Mouse (Mus musculus): ENCODE measurements around the gene Tmprss6. TPM values are rescaled to one million over a fixed set of nuclear protein-coding genes. Genes with fewer than 3 reads are reported as not detected.

Tmprss6 gene
- total RNA-seq, 2 experiments from 2014 or later = not detected

GRCm38 (mm10) chr15:78420395-78420794 is 48.0 kb downstream of the Tmprss6 start:
- Histone ChIP-seq H3K27ac (no peak overlapping the region), H3K4me3 (no peak overlapping the region)
- no peak for DNase-seq
- intact Hi-C loops (cut with DNase I) = loop anchor here (5.0 kb wide), 2 partner anchors 163 to 238 kb away; no protein-coding TSS in a partner anchor
- TF ChIP-seq CTCF (IDR thresholded peaks at IDR 0.05) = no peak

GRCm38 (mm10) chr15:78416937-78417336 is 51.5 kb downstream of the Tmprss6 start:
- intact Hi-C loops (cut with DNase I) = no loop called here
- peak; percentile 42 for DNase-seq
- TF ChIP-seq CTCF (IDR thresholded peaks at IDR 0.05) = no peak
- Histone ChIP-seq H3K4me3 (no peak overlapping the region), H3K27ac (no peak overlapping the region)

- TF ChIP-seq CTCF (IDR thresholded peaks at IDR 0.05) = no peak
- intact Hi-C loops (cut with DNase I) = no loop called here
- H3K4me3 ChIP-seq = no peak overlapping the region
- no peak overlapping the region for H3K27ac ChIP-seq
- DNase-seq = no peak
These were observed 54.3 kb downstream of the Tmprss6 start for GRCm38 (mm10) chr15:78414157-78414556.

- TF ChIP-seq CTCF (IDR thresholded peaks at IDR 0.05) = no peak
- intact Hi-C loops (cut with DNase I) = no loop called here
- peak overlapping the region; percentile 86 for H3K27ac ChIP-seq
- DNase-seq = no peak
- no peak overlapping the region for H3K4me3 ChIP-seq
These were observed 54.7 kb downstream of the Tmprss6 start for GRCm38 (mm10) chr15:78413719-78414117.

GRCm38 (mm10) chr15:78413083-78413718 is 55.2 kb downstream of the Tmprss6 start:
- H3K4me3 ChIP-seq = no peak overlapping the region
- peak; percentile 28 for DNase-seq
- intact Hi-C loops (cut with DNase I) = no loop called here
- peak overlapping the region; percentile 86 for H3K27ac ChIP-seq
- no peak for TF ChIP-seq CTCF (IDR thresholded peaks at IDR 0.05)

- TF ChIP-seq CTCF (IDR thresholded peaks at IDR 0.05) = no peak
- no peak for DNase-seq
- Histone ChIP-seq H3K4me3 (no peak overlapping the region), H3K27ac (no peak overlapping the region)
- intact Hi-C loops (cut with DNase I) = loop anchor here (10.0 kb wide), 1 partner anchor 435 kb away; the partner anchor contains the start of gene Eif3d
These were observed 58.8 kb downstream of the Tmprss6 start for GRCm38 (mm10) chr15:78409570-78410052.

- H3K4me3 ChIP-seq = peak within 1 kb of the TSS; percentile 76
- TF ChIP-seq CTCF (IDR thresholded peaks at IDR 0.05) = no peak
- intact Hi-C loops (cut with DNase I) = loop anchor here (10.0 kb wide), 1 partner anchor 432 kb away; the partner anchor contains the start of gene Eif3d
- DNase-seq = peak; percentile 95
- peak within 1 kb of the TSS; percentile 99 for H3K27ac ChIP-seq
These were observed 62.0 kb downstream of the Tmprss6 start, which contains the start of gene Mpst for GRCm38 (mm10) chr15:78406293-78406934. Gene Mpst, plus strand, starts transcription at chr15:78406416.

GRCm38 (mm10) chr15:78405517-78406211 is 62.8 kb downstream of the Tmprss6 start, which contains the start of gene Tst:
Gene Tst, minus strand, starts transcription at chr15:78405907.
- DNase-seq = peak; percentile 91
- TF ChIP-seq CTCF (IDR thresholded peaks at IDR 0.05) = no peak
- intact Hi-C loops (cut with DNase I) = loop anchor here (10.0 kb wide), 1 partner anchor 431 kb away; the partner anchor contains the start of gene Eif3d
- H3K27ac ChIP-seq = peak within 1 kb of the TSS; percentile 99
- H3K4me3 ChIP-seq = peak within 1 kb of the TSS; percentile 76

GRCm38 (mm10) chr15:78405098-78405497 is 63.3 kb downstream of the Tmprss6 start:
- intact Hi-C loops (cut with DNase I) = loop anchor here (10.0 kb wide), 1 partner anchor 430 kb away; the partner anchor contains the start of gene Eif3d
- no peak for TF ChIP-seq CTCF (IDR thresholded peaks at IDR 0.05)
- no peak for DNase-seq
- H3K4me3 ChIP-seq = peak overlapping the region; percentile 76
- peak overlapping the region; percentile 99 for H3K27ac ChIP-seq

GRCm38 (mm10) chr15:78403896-78404295 is 64.5 kb downstream of the Tmprss6 start:
- Histone ChIP-seq H3K27ac (peak overlapping the region; percentile 83), H3K4me3 (peak overlapping the region; percentile 21)
- DNase-seq = peak; percentile 64
- intact Hi-C loops (cut with DNase I) = loop anchor here (5.0 to 10.0 kb wide), 2 partner anchors 162 to 429 kb away; partner anchors contain the start of genes Eif3d and Ncf4
- TF ChIP-seq CTCF (IDR thresholded peaks at IDR 0.05) = no peak

GRCm38 (mm10) chr15:78403301-78403741 is 65.1 kb downstream of the Tmprss6 start:
- intact Hi-C loops (cut with DNase I) = loop anchor here (5.0 to 10.0 kb wide), 2 partner anchors 161 to 429 kb away; partner anchors contain the start of genes Eif3d and Ncf4
- no peak for TF ChIP-seq CTCF (IDR thresholded peaks at IDR 0.05)
- Histone ChIP-seq H3K27ac (peak overlapping the region; percentile 83), H3K4me3 (peak overlapping the region; percentile 21)
- DNase-seq = no peak

GRCm38 (mm10) chr15:78402423-78402822 is 66.0 kb downstream of the Tmprss6 start:
- Histone ChIP-seq H3K27ac (peak overlapping the region; percentile 83), H3K4me3 (no peak overlapping the region)
- TF ChIP-seq CTCF (IDR thresholded peaks at IDR 0.05) = no peak
- intact Hi-C loops (cut with DNase I) = loop anchor here (5.0 to 10.0 kb wide), 2 partner anchors 160 to 428 kb away; partner anchors contain the start of genes Eif3d and Ncf4
- DNase-seq = peak; percentile 48
